Mouse (Mus musculus): ENCODE data around the gene Dnm3.

Dnm3 gene

DNA sequence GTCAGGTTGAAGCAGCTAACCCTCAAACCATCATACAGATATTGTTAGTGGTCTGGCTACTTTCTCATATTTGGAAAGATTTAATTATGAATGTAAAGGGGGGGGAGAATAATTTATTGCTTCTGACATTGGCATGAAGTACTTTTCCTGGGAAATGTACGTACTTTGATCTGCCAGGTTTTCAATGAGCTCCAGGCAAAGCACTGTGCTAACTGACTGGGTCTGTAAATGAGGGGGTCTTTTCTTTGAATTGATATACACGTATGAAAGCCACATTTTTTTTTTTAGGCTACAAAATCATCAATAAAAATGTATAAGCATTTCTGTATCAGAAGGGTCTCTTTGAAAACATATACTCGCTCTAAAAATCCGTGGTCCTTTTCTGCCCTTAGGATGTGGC is 457.1 kb downstream of the Dnm3 start:
- DNase-seq (ENCODE audit: low spot score): no peak

DNA sequence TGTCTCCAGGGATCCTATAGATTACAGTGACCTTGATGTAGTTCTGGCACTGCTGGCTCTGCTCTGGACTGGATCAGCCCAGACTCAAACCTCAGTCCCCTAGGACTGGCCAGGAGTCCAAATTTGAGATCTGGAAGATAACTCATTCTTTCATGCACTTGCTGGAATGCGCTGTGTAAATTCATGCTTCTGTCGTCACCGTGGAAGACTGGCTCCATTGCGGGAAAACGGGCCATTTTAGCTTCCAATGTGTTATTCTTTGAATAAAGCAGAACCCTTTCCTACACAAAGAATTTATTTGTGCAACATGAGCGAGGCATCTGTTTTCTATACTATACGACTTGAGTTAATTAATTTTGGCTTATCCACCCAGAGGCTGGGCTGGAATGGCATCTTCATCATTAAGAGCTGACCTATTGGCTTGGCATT is 457.5 kb downstream of the Dnm3 start:
- DNase-seq (ENCODE audit: low spot score): no peak

DNA sequence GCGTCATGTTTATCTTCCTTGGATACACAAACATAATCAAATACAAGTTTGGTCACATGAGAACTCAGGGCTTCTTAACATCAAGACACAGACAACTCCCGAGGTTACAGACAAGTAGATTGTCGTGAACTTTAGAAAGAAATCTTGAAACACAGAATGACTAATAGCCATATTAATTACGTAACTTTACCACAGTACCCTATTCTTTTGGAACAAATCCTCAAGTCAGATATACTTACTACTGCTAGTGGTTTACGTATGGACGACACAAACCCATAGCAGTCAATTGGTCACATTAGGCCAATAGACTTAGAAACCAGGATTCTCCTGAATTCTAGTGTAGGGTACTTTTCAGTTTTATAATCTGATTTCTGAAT is 459.2 kb downstream of the Dnm3 start:
- no peak for DNase-seq (ENCODE audit: low spot score)

DNA sequence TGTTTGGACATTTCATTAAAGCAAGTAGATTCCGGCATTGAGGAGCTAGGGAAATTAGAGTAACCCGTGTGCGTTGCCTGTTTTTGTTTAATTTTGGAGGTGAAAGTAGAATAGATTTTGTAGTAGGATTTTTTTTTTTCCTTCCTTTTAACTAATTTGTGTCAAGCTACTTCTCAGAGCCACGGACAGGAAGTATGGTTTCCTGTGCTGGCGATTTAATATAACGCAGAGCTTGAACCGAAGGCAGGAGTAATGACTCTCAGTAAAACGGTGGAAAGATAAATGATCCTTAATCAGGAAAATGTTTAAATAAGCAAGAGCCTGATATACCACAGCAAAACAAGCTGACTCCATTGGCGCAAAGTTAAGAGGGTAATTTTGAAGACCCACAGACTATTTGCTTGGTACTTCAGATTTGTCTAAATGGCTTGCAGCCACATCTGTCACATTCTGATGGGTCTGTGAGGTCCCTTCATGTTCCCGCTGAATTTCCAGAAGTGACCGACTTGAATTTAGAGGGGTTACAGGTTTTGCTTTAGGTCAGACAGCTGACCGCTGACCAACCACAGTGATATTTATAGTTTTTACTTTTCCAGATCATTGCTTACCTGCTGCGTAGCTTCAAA is 459.7 kb downstream of the Dnm3 start:
- DNase-seq (ENCODE audit: low spot score): no peak

DNA sequence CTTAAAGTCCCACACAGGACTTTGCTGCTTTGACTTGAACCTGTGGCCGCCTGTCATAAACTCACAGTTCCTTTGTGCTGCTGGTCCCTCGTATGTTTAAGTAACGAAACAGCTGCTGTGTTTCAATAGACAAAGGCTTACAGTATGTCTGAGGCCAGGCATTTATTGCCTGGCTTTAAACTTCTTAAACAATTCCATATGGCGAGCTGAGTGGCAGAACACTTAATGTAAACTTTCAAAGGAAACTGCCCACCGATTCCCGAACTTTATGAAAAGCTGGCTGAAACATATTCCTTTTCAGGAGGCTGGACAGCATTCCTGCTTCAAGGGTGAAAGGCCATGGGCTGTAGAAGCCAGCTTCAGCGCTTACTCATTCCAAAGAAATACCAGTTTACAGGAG is 460.9 kb downstream of the Dnm3 start:
- DNase-seq (ENCODE audit: low spot score): no peak

DNA sequence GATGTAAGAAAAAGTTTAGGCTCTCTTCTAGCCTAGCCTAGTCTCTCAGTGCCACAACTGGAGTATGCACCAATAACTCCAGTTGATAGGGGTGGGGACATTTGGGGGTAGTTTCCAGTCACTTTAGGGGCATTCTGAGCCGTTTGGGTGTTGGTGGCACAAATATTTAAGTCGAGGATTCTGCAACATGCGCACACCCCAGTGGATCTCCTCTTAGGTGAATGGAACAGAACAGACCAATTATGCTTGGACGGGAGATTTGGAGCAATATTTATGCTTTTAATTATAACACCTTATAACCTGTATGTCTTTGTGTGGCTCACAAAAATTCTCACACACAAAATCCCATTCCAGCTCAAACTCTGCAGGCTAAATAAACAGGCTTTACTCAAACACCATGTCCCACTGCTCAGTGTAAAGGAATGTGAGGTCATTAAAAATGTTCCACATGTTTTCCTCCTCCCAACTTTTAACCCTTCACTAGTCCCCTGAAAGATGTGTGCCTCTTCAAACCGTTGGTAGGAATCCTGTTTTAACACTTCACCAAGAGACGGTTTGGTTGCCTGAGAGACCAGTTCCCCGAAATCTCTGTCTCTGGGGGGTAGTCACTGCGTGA is 462.5 kb downstream of the Dnm3 start:
- no peak for DNase-seq (ENCODE audit: low spot score)

DNA sequence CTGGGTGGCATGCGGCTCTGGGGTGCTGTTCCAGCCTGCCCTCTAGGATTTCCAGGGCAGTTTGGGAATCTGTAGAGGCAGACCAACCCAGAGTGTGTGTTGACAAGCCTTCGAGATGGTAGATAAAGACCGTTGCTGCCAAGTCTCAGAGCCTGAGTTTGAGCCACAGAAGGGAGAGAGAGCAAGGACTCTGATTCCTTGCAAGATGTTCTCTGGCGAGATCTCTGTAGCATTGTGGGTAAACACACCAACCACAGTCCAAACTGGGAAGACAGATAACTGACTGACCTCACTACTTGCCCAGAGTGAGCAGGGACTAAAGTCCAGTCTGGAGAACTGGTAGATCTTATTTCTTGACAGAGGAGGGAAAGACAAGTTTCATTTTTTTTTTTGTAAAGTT is 464.3 kb downstream of the Dnm3 start:
- DNase-seq (ENCODE audit: low spot score): no peak

DNA sequence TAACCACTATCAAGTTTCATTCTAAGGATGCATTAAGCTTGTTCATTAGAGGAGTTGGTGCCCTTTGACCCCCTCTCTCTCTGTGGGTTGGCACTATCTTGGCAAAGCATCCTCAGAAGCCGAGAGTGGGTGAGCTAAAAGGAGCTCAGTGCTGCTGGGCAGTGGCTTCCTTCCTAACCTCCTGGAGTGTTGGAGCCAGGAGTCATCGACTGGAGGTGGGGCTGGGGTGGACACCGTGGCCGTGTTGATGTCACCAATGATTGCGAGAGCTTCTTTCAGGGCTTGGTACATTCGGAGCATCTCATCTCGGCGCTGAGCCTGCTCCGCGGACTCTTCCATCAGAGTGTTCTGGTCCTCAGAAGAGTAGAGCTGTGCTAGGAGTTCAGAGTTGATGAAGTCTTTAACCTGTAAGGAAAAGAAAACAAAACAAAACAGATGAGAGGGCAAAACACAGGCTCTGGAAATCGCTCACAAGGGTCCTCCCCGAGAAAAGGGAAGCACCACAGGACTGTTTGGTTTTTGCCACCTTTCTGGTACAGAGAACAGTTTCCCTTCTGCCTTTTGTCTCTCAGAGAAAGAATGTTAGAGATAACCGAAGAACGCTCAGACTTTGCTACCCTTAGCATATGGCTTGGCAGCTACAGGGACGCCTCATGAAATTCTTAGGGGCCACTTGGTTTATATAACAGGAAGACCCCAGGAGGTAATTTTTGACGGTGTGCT is 466.1 kb downstream of the Dnm3 start:
- no peak for DNase-seq (ENCODE audit: low spot score)

DNA sequence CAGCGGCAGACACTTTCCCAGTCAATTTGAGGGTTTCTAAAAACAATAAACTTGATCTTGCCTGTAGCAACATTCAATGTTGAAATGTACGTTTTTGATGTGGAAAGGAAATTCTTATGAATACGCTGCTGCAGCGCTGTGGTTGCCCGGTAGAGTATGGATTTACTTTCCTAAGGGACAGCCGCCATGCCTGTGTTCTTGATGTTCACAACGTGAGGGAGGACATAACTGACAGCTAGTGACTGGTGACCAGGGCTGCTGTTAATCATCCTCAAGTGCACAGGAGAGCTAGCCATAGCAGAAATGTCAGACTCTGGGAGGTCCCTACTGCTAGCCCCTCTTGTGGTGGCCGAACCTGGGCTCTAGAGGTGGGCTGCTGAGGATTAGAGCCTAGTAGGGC is 468.7 kb downstream of the Dnm3 start:
- DNase-seq (ENCODE audit: low spot score): no peak

DNA sequence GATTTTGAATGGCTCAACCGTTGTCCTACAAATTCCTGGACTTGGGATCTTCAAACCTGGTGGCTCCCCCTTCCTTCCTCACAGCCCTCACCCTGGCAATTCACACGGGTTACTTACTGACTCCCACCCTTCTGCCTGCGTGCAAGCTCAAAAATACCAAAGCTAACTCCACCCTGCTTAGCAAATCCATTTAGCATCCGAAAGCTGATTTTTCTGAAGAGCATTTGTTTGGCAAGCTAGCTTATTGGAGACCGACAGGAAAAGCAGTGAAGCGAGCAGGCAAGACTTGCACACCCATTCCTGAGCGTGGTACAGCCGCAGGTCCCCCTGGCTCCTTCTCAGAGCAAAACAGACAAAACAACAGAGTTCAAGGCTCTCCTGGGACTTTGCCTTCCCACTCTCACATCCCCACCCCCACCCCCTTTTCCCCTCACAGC is 469.2 kb downstream of the Dnm3 start:
- DNase-seq (ENCODE audit: low spot score): no peak

DNA sequence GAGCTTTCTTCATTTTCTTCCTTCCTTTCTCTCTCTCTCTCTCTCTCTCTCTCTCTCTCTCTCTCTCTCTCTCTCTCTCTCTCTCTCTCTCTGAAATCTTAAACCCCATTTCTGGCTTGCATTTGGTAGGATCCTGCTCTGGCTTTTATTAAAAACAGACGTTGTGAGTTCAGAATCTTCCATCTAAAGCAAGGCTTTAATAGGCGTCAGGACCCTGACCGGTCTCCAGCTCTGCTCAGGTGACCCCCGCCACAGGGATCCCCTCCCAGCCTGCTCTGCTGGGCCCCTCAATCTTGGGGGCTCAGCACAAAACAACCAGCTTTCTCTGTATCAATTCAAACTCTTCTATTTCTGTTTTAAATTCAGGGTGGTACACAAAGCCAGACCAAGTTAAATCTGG is 469.6 kb downstream of the Dnm3 start:
- no peak for DNase-seq (ENCODE audit: low spot score)

DNA sequence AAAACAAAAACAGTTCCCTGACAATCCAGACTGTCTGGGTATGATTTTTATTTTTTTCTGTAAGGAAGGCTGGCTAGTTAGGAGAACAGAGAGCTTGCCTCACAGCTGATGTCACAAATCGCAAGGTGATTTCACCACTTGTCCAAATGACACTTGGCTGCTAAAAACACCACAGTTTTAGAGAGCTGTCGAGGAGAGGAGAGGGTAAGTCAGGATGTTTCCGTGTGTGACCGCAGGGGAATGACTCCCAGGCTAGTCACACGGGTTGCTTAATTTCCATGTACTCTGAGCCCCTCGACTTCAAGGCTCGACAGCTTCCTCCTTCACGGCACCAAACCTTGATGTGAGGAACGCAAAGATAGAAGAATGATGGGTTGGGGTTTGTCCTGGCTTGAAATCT is 471.7 kb downstream of the Dnm3 start:
- DNase-seq (ENCODE audit: low spot score): no peak

DNA sequence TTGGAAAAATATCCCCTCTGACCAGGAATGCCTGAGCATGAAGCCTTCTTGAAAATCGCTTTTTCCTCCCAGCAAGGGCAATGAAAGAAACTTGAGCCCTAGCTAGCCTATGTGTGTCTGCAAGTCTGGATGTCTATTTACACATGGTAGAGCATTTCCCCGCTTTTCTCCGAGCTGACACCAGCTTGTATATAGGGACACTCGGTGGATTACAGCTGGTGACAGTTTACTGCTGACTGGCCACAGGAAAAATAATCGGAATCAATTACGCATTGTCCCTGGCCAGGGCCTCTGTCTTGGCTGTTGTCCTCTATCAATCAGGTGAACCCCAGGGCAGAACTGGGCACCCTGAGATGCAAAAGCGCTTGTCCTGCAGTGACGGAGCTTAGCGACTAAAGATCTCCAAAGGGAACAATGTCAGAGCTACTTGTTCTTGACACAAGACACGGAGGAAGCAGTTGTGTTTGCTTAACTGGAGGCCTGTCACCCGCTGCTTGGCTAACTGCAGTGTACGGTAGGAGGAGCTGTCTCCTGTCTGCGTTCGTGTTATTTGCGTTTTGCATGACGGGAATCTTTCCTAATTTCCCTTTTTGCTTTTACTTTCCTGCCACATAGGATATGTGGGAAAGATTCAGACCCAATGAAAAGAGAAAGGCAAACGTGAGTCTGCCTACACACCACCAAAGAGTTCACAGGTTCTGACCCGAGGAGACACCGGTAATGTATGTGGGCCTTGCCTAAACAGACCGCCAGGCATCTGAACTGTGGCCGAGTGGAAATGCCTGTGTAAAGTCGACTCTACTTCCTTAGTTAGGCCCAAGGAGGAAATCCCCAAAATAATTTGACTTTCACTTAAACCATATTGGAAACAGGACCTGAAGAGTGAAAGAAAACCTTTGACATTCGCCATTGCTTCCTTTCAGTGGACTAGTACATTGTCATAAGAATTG is 472.7 kb downstream of the Dnm3 start:
- DNase-seq (ENCODE audit: low spot score): no peak

DNA sequence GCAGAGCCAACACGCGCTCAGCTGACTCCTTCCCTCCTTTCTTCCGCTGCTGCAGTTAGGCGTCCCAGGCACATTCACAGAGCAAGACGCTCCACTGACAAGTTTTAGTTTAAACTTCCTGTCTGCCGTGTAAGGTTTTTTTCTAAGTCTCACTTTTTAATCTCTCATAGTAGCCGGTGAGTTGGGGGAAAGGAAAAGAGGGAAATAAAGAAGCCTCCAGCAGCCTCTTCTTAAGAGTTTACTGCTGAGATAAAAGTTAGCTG is 473.4 kb downstream of the Dnm3 start:
- no peak for DNase-seq (ENCODE audit: low spot score)

DNA sequence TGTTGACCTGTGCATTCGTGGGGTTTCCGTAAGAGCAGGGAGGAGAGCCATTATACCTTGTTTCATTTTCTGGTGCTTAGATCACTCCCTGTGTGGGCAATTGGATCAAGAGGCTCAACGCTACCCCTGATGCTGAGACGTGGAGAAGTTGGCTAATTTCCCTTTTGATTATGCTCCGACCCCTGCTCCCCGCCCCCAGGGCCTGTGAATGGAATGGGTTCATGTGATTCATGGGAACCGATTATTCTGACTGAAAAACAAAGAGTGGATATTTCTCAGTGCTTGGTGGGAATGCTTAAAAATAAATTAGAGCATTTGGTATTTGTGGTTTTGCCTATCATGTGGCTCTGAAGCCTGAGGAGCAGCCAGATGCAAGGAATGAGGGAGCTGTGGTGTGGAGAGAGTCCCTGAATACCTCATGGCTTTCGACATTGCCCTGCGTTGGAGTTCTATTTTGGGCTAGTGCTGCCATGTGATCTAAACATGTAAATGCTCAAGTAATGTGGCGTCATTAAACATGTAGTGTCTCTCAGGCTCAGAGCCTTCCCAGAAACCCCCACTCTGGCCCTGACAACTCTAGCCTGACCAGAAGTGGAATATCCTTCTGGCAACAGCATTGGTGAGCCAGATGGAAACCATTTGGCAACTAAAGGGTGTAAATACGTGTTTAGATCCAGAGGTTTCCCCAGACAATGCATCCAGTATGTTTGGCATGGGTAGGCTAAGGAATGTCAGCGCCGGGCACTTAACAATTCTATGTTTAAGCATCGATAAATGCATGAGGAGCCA is 473.9 kb downstream of the Dnm3 start:
- DNase-seq (ENCODE audit: low spot score): no peak

DNA sequence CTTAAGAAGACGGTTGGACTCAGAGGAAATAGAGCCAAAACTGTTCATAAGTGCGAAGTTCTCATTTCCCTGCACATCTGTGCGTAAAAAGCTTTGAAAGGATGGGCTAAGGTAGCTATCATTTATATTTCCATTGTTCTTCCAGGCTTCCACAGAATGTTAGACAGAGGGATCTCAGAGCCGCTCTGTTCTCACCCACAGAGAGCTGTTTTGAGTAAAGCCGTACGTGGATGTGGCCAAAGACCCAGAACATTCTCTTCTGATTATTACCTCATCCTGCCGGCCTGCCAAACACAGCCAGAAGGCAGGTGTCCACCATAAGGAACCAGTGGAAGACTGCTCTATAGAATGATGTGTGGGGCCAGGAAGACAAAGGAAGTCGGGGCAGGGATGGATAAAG is 476.5 kb downstream of the Dnm3 start:
- DNase-seq (ENCODE audit: low spot score): no peak

DNA sequence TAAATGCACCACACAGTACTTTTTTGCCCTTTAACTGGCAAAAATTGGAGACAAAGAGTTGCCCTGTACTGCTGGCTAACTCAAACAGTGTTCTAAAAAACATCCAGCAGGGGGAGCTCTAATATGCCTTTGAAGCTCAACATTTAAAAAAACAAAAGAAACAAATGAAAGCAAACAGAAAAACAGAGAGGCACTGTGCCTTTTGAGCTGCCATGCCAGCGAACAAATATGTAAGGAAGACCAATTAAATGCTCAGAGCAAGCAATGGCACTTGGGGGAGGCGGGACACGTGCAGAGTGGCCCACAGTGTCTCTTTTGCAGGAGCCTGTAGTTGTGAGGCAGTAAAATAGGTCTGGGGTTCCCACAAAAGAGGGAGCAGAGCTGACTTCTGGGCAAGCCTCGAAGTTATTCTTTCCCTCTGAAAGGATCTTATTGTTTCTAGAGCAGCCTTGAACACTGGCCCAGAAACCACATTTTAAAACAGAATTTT is 477.9 kb downstream of the Dnm3 start:
- no peak for DNase-seq (ENCODE audit: low spot score)

DNA sequence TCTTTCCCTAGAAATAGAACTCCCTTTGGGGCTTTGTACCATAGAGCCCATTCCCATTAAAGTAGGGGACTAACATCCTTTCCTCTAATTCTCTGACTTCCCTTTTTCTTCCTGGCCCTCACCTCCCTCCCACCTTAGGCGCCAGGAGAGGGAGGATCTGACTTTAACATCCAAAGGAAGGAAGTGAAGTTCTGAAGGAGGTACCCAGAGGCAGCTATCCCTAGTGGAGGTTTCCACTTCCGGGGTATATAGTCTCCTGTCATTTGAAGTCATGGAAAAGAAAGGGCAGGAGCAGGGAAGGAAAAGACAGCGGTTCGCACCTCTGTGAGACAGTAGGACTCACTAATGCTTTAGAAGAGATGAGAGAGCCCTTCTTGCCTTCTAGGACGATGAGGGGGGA is 478.5 kb downstream of the Dnm3 start:
- DNase-seq (ENCODE audit: low spot score): no peak

DNA sequence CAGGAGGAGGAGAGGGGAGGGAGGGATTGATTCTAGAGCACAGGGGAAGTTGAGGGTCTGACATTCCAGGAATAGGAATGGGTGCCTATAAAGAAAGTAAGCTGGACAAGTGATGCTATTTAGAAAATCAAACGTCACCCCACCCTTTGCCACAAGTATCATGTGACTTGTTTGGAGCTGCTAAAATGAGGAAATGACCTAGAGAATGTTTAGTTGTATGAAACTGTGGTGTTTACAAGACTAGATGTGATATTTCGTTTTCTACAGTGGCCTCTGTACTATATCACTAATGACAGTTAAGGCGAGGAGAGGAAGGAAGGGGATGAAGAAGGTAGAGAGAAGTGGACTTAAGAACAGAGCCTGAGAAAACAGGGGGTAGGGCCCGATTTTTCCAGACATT is 479.1 kb downstream of the Dnm3 start:
- DNase-seq (ENCODE audit: low spot score): no peak

DNA sequence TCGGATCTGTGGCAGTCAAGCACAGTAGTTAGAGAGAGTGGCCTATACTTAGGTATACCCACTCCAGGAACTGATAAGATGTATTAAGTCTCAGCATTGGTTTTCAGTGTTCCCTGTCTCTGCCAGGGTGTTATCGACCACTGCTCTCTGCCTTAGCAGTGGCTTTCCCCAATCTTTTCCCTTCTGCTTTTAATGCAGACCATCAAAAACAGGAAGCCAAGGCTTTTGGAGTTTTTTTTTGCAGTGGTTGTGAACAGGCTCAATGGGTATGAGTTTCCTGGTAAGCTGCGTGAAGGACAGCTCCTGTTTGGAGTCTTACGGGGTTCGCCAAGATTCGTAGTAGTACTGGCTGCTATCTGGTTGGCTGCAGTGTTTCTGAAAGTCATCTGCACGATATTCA is 485.4 kb downstream of the Dnm3 start:
- DNase-seq (ENCODE audit: low spot score): no peak

DNA sequence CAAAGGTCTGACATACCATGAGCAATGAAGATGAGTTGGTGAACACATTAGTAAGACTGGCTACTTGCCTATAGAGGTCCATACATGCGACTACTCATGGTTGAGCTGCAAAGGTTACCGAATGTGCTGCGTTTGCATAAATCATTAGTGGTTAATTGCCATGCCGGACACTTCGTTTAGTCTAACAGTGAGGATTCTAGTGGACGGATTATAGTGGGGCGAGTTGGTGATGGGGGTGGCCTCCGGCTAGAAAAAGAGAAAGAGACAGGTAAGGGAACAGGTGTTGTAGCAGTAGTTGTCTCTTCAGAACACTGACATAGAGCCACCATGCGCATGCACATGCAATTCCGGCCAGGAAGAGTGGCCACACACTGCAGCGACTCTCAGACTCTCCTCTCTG is 486.0 kb downstream of the Dnm3 start:
- DNase-seq (ENCODE audit: low spot score): no peak

Data from spleen, adult 12 weeks (tissue).